Mouse (Mus musculus) cerebellum, adult 18-20 months (tissue): ENCODE measurements around the gene Mgmt.
A peak's percentile ranks its signal among the peaks of the same experiment; 100 is the strongest.

Experiments used
- DNase-seq, 2 experiments: peaks; one replicate each; pipeline ENCODE4 v3.0.0; 2021

Mgmt gene

GRCm38 (mm10) chr7:137066997-137067396, 172.6 kb downstream of the Mgmt start:
- DNase-seq = no peak

DNA sequence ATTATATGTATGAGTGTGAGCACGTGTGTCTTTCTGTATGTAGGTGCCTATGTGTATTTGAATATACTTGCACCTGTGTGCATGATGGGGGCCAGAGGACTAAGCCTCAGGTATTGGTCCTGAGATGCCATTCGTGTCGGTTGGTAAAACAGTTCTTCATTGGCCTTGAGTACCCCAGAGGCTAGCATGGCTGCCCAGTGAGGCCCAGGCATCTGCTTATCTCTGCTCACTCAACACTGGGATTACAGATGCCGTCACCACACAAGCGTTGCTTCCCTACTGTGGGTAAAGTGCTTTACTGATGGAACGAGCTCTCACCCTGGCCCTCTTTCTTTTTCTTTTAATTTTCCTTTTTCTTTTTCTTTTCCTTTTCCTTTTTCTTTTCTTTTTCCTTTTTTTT, 173.3 kb downstream of the Mgmt start:
- no peak for DNase-seq

DNA sequence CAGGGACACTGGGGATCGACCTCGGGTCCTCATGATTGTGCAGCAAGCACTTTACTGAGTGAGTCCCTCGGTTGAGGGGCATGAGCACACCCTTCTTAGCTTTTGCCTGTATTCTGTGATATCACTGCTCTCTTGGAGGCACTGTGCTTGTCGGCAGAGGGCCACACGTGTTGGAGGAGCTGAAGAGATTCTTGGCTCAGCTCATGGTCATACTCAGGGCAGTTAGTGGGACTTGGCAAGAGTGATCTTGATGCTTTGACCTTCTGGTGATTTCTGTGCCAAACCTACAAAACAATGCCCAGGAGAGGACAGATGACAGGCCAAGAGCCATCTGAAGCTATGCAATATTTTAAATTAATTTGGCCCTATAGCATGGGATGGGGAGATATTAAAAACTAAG, 174.4 kb downstream of the Mgmt start:
- no peak for DNase-seq

DNA sequence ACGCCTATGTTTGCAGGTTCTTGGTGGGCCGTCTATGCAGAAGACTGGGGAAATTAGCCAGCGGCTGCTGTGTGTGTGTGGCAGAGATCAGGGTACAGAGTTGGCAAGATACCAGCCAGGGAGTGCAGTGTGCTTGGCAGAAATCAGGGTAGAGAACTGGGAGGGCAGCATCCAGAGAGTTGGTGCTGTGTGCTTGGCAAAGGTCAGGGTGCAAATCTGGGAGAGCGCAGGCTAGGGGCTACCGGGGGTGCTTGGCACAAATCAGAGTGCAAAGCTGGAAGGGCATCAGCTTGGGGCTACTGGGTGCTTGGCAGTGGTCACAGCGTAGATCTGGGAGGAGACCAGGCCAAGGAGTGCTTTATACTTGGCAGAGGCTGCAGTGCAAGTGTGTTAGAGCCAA, 175.4 kb downstream of the Mgmt start:
- DNase-seq = no peak

GRCm38 (mm10) chr7:137071346-137071745, 176.9 kb downstream of the Mgmt start:
- DNase-seq = no peak

- no peak for DNase-seq
These were observed 179.5 kb downstream of the Mgmt start for GRCm38 (mm10) chr7:137073878-137074277.

GRCm38 (mm10) chr7:137074324-137074723, 179.9 kb downstream of the Mgmt start:
- no peak for DNase-seq

GRCm38 (mm10) chr7:137075301-137075700, 180.9 kb downstream of the Mgmt start:
- no peak for DNase-seq

DNA sequence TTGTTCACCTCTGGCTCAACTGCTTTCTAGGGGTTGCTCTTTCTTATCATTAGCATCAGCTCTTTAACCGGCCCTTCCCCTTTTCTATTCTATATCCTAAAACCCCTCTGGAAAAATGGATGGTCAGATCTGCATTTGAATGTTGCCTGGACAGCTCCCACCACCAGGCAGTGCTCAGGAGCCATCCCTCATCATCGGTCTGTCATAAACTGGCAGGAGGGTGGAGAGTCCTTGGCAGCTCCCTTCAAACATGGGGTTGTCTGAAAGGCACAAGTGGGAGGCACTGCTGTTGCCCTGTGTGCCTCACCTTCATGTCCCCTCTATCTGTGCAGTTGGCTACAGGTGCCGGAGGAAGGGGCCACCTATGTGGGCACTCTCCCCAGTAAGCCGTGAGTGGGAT, 185.8 kb downstream of the Mgmt start:
- no peak for DNase-seq

GRCm38 (mm10) chr7:137082171-137082570, 187.8 kb downstream of the Mgmt start:
- no peak for DNase-seq

DNA sequence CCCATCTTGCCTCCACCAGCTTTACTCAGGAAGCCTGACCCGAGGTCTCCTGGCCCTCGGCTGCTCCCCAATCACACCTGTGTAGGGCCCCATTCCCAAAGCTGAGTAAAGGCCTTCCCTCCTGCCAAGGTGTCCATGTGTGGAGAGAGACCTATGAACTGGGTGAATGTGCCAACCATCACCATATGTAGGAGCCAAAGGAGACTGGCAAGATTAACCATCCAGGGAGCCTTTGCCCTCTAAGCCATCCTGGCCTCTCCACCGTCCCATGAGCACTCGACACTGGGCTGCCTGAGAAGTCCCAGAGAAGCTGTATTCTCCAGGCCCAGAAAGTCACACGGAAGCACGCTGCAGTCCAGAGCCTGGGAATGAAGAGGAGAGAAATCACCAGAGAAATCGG, 190.2 kb downstream of the Mgmt start:
- DNase-seq = no peak

DNA sequence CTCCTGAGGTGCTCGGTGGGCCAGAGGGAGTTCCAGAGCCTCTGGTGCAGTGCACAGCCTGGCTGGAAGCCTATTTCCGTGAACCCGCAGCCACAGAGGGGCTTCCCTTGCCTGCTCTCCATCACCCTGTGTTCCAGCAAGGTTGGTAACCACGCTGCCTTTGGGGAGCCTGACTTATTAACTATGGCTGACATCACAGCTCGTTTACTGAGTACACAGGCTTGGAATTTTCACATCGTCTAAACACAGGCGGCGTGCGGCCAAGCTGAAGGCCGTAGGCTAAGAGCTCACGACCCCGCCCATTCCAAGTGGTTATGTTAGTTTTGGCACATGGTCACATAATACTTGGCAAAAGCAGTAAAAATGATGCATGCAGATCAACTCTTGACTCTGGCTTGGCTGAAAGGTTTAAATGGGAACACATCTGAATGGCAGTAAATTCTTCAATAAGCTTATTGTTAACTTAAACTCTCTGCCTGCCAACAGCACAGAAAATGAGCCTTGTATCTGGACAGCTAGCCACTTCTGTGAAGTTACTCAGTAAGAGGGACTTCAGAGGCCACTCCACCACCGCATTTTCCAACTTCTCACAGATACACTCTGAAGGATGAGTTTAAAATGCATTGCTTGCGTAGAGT, 191.7 kb downstream of the Mgmt start:
- DNase-seq = no peak

GRCm38 (mm10) chr7:137087136-137087535, 192.7 kb downstream of the Mgmt start:
- DNase-seq = no peak

DNA sequence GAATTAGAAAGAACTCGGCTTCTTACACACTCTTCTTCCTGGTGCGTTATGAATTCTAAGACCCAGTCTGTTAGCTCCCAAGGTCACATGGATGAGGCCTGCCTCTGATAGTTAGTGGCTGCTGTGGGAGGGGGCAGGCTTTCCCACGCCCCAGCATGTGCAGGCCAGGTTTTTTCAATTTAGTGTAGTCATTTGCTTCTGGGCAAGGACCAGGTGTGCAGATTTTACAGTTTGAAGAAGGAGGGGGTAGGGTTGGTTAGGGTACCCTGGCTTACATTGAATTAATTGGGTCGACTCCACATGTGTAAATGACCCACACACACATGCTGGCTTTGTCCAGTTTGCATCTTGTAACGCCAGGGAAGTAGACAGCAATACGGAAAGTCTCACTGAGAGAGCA, 193.7 kb downstream of the Mgmt start:
- DNase-seq = no peak

DNA sequence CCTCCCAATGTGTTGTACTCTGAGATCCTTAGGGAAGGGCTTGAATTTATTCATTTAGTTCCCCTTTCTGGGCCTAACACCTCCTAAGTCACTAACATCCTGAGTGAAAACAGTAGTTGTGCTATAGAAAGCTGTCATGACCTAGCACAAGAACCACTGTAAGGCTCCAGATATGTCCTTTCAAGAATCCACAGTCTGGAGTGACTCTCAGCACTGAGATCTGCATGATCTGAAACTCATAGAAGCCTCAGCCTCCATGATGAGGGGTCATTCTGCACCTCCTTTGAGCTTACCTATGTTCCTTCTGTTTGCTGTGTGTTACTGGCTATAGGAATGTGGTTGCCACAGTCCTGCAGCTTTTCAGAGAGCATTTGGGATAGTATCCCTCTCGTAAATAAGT, 200.1 kb downstream of the Mgmt start:
- DNase-seq = no peak

- DNase-seq = no peak
These were observed 201.3 kb downstream of the Mgmt start for GRCm38 (mm10) chr7:137095702-137096101.

- peak; percentile 18 to 20 for DNase-seq
These were observed 205.4 kb downstream of the Mgmt start for GRCm38 (mm10) chr7:137099766-137100165.

- no peak for DNase-seq
These were observed 208.3 kb downstream of the Mgmt start for GRCm38 (mm10) chr7:137102606-137103195.

DNA sequence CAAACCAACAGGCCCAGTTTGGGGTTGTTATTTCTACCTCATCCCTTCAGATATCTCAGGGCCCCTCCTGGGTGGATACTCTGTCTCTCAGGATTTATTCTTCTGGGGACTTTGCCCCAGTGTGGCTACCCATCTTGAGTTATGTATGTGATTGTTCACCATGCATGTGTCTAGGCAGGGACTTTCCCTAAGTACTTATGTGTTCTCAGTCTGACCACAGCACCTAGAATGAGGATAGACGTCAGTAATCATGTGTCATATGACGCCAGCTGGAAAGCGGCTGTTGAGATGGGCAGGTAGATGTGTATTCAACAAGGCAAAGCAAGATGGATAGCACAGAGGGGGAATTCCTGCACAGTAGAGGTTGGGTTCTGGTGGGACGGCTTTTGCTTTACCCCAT, 217.7 kb downstream of the Mgmt start:
- DNase-seq = no peak

DNA sequence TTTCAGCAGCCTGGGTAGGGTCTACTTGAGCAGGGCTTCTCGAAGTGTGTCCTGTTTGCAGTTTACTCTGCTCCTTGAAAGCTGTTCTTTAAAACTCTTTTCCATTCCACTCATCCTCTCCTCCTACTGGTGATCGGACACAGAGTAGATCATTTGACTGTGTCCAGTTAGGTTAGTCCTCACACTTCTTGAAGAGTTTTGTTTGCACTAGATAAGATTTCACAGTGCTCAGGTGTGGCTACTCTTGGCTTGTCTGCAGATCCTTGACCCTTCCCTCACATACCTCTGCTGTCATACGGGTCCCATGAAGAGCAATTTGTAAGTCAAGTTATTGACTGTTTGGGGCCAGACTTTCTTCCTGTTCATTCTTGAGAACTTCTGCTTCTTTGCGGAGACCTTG, 221.8 kb downstream of the Mgmt start:
- no peak for DNase-seq

DNA sequence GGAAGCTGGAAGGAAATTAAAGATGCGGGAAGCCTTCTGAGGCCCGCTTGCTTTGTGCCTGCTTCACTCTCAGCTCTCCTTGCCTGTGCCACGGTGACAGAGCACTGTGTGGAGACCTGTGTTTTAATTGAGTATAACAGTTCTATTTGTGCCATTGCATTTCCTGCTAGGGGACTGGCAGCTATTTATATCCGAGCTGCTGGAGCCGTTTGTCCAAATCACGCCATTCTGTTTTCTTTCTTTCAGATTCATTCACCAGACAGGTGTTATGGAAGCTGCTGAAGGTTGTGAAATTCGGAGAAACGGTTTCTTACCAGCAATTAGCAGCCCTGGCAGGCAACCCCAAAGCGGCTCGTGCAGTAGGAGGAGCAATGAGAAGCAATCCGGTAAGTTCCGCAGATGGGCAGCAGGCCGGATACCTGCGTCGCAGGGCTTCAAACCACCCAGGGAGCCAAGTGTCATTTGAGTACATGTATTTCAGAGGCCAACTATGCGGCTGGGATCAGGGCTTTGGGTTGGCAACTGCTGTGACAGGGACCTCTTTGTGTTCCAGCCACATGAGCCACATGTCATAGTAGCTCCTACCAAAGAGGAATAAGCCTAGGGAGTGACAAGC, 226.9 kb downstream of the Mgmt start:
- peak; percentile 53 to 61 for DNase-seq

DNA sequence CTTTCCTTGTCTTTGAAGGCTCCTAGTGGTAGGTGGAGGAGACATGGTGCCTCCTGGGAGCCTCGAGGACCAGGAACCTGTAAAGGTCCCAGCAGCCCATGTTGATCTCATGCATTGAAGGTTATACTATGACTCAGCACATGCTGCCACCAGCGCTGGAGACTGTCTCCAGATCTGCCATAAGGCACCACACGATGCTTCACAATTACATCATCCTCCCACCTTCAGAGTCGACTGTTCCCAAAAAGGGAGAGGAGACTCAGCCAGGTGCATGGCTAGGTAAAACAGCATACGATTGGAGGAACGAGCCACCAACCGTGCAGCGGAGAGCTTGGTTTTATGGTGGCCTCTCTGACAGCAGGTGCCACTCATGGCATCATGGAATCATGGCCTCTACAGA, 234.3 kb downstream of the Mgmt start:
- DNase-seq = no peak

DNA sequence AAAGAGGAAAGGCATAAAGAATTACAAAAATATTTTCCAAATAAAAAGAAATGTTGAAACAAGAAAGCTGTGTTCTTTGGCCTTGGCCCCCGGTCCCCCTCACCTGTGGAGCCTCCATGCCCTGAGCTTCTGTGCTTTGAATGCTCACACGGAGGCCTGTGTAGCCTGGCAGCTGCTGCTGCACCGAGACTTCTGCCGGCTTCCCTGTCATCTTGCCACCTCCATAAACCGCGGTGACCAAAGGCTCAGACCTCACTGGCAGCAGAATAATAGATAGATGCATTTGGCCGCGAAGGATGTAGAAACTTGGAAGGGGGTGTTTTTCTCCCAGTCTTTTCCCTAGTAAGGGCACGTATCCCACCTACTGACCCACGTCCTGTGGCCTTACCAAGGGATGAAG, 235.8 kb downstream of the Mgmt start:
- peak in 1 of 2 experiments; percentile 10 for DNase-seq

DNA sequence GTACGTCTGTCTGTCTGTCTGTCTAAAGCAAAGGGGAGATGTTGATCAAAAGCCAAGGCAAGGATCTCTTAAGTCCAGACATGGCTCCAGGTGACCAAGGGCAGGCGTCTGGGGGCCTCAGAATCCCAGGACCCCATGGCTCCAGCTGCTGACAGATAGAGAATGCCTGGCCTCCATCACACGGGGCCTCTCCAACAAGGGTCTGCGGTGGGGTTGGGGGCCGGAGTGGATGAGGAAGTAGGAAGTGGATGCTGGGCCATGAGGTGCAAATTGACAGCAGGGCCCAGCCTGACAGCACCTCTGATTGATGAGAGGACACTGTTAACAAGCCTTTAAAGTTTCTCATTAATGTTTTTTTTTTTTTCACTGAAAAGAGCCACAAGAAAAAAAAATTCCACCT, 237.5 kb downstream of the Mgmt start:
- no peak for DNase-seq

DNA sequence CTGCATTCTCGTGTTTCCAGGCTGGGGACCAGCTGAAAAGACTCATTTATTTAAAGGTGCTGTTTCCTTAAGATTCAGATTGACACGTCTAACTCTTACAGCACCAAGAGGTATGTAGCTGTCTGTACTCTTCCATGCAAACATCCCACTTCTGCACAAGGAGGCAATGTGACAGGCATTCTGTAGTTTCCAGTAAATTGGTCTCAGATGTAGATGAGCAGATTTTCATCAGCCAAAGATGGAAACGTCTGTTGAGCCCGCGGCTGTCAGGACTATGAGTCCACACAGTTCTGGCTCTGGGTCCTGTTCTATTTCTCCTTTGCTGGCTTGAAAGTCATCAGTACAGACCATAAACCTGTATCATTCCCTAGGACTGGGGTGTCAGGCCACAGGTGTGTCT, 243.7 kb downstream of the Mgmt start:
- no peak for DNase-seq
